In genomic region chr11:95593501-95593900, GRCm38 (mm10) we compare ENCODE assay signal across 10 mouse cellular contexts. TPM values are rescaled to one million over a fixed set of nuclear protein-coding genes. Genes with fewer than 3 reads are reported as not detected.
"Had no signal": no experiment of that assay in that cellular context is flagged by ENCODE, and none has a peak within 500 bp of the region (broad histone marks: within the 10 kb centered on the region; RNA-seq: fewer than 3 reads in every experiment).

No protein-coding gene starts in this region.

- DNase-seq: kidney, postnatal 10 days; kidney, postnatal 36 days; layer of hippocampus, postnatal 36 days; lung, adult 18-20 months; lung, postnatal 10 days; midbrain, embryonic 14.5 days; thymus, adult 18-20 months; thymus, postnatal 36 days had no signal

RNA-seq across cellular contexts. Expression of gene Ngfr, which starts 6.0 kb away (rescaled TPM):
- total RNA-seq: megakaryocyte progenitor cell, adult 5-6 weeks; megakaryocyte-erythroid progenitor cell, adult 5-6 weeks had no signal
